Mouse (Mus musculus): ENCODE measurements around the gene Exog. TPM values are rescaled to one million over a fixed set of nuclear protein-coding genes. Genes with fewer than 3 reads are reported as not detected.

Exog gene
- polyA plus RNA-seq, 1 experiment from 2014 or later, result 58.2 TPM

- H3K36me3 ChIP-seq (ENCODE audit: control insufficient read depth, insufficient read depth, low read length), result no peaks in the 10 kb centered on the region
- H3K27ac ChIP-seq (ENCODE audit: low read depth, low read length), result no peak overlapping the region
- WGBS, result 89% methylated on average over 5 of the region's 5 CpGs
- H3K4me2 ChIP-seq (ENCODE audit: low read depth, low read length), result no peak overlapping the region
- no peak for ATAC-seq (ENCODE audit: low read depth)
- peaks cover 3% of the 10 kb centered on the region; the same call in 1 of the 2 replicates for H3K4me1 ChIP-seq (ENCODE audit: control insufficient read depth, insufficient read depth, low read length)
- no peaks in the 10 kb centered on the region for H3K9me3 ChIP-seq (ENCODE audit: control insufficient read depth, low read length)
- no peaks in the 10 kb centered on the region for H3K27me3 ChIP-seq (ENCODE audit: control insufficient read depth, insufficient read depth, low read length)
- no peak overlapping the region for H3K9ac ChIP-seq (replicated peaks; ENCODE audit: low read depth, low read length)
- H3K4me3 ChIP-seq (ENCODE audit: low read depth, low read length), result no peak overlapping the region
These were observed 34.9 kb upstream of the Exog start for GRCm38 (mm10) chr9:119409864-119410263.

- WGBS, result 71% methylated on average over 18 of the region's 18 CpGs
- no peak for ATAC-seq (ENCODE audit: low read depth)
- no peak overlapping the region for H3K9ac ChIP-seq (replicated peaks; ENCODE audit: low read depth, low read length)
- H3K27me3 ChIP-seq (ENCODE audit: control insufficient read depth, insufficient read depth, low read length), result no peaks in the 10 kb centered on the region
- H3K36me3 ChIP-seq (ENCODE audit: control insufficient read depth, insufficient read depth, low read length), result no peaks in the 10 kb centered on the region
- H3K4me1 ChIP-seq (ENCODE audit: control insufficient read depth, insufficient read depth, low read length), result peaks cover 6% of the 10 kb centered on the region; the same call in 1 of the 2 replicates
- H3K27ac ChIP-seq (ENCODE audit: low read depth, low read length), result no peak overlapping the region
- H3K4me3 ChIP-seq (ENCODE audit: low read depth, low read length), result no peak overlapping the region
- H3K9me3 ChIP-seq (ENCODE audit: control insufficient read depth, low read length), result no peaks in the 10 kb centered on the region
- no peak overlapping the region for H3K4me2 ChIP-seq (ENCODE audit: low read depth, low read length)
These were observed 26.7 kb upstream of the Exog start for GRCm38 (mm10) chr9:119418025-119418424.

- ATAC-seq (ENCODE audit: low read depth), result no peak
- no peak overlapping the region for H3K4me3 ChIP-seq (ENCODE audit: low read depth, low read length)
- H3K9me3 ChIP-seq (ENCODE audit: control insufficient read depth, low read length), result no peaks in the 10 kb centered on the region
- H3K4me2 ChIP-seq (ENCODE audit: low read depth, low read length), result no peak overlapping the region
- no peak overlapping the region for H3K27ac ChIP-seq (ENCODE audit: low read depth, low read length)
- H3K27me3 ChIP-seq (ENCODE audit: control insufficient read depth, insufficient read depth, low read length), result no peaks in the 10 kb centered on the region
- H3K9ac ChIP-seq (replicated peaks; ENCODE audit: low read depth, low read length), result no peak overlapping the region
- WGBS, result 77% methylated on average over 12 of the region's 12 CpGs
- H3K36me3 ChIP-seq (ENCODE audit: control insufficient read depth, insufficient read depth, low read length), result no peaks in the 10 kb centered on the region
- H3K4me1 ChIP-seq (ENCODE audit: control insufficient read depth, insufficient read depth, low read length), result peaks cover 11% of the 10 kb centered on the region; the same call in 1 of the 2 replicates
These were observed 24.8 kb upstream of the Exog start for GRCm38 (mm10) chr9:119419852-119420438.

GRCm38 (mm10) chr9:119425217-119425975 lies 19.3 kb upstream of the Exog start:
- H3K4me1 ChIP-seq (ENCODE audit: control insufficient read depth, insufficient read depth, low read length), result peaks cover 17% of the 10 kb centered on the region
- H3K9ac ChIP-seq (replicated peaks; ENCODE audit: low read depth, low read length), result no peak overlapping the region
- no peak overlapping the region for H3K4me2 ChIP-seq (ENCODE audit: low read depth, low read length)
- peaks cover 7% of the 10 kb centered on the region; the same call in 1 of the 2 replicates for H3K36me3 ChIP-seq (ENCODE audit: control insufficient read depth, insufficient read depth, low read length)
- H3K27ac ChIP-seq (ENCODE audit: low read depth, low read length), result peak overlapping the region; percentile 44; the same call in 1 of the 2 replicates
- ATAC-seq (ENCODE audit: low read depth), result peak; percentile 50
- H3K27me3 ChIP-seq (ENCODE audit: control insufficient read depth, insufficient read depth, low read length), result no peaks in the 10 kb centered on the region
- no peaks in the 10 kb centered on the region for H3K9me3 ChIP-seq (ENCODE audit: control insufficient read depth, low read length)
- H3K4me3 ChIP-seq (ENCODE audit: low read depth, low read length), result no peak overlapping the region
- 48% methylated on average over 7 of the region's 7 CpGs for WGBS

GRCm38 (mm10) chr9:119425976-119426415 lies 18.7 kb upstream of the Exog start:
- H3K9ac ChIP-seq (replicated peaks; ENCODE audit: low read depth, low read length), result no peak overlapping the region
- peaks cover 17% of the 10 kb centered on the region for H3K4me1 ChIP-seq (ENCODE audit: control insufficient read depth, insufficient read depth, low read length)
- WGBS, result 86% methylated on average over 13 of the region's 13 CpGs
- no peak for ATAC-seq (ENCODE audit: low read depth)
- H3K4me2 ChIP-seq (ENCODE audit: low read depth, low read length), result no peak overlapping the region
- no peak overlapping the region for H3K4me3 ChIP-seq (ENCODE audit: low read depth, low read length)
- no peak overlapping the region for H3K27ac ChIP-seq (ENCODE audit: low read depth, low read length)
- no peaks in the 10 kb centered on the region for H3K9me3 ChIP-seq (ENCODE audit: control insufficient read depth, low read length)
- peaks cover 10% of the 10 kb centered on the region; the same call in 1 of the 2 replicates for H3K36me3 ChIP-seq (ENCODE audit: control insufficient read depth, insufficient read depth, low read length)
- no peaks in the 10 kb centered on the region for H3K27me3 ChIP-seq (ENCODE audit: control insufficient read depth, insufficient read depth, low read length)

- H3K4me3 ChIP-seq (ENCODE audit: low read depth, low read length), result no peak overlapping the region
- H3K27me3 ChIP-seq (ENCODE audit: control insufficient read depth, insufficient read depth, low read length), result no peaks in the 10 kb centered on the region
- H3K27ac ChIP-seq (ENCODE audit: low read depth, low read length), result no peak overlapping the region
- no peaks in the 10 kb centered on the region for H3K9me3 ChIP-seq (ENCODE audit: control insufficient read depth, low read length)
- 68% methylated on average over 7 of the region's 7 CpGs for WGBS
- no peak overlapping the region for H3K9ac ChIP-seq (replicated peaks; ENCODE audit: low read depth, low read length)
- peaks cover 11% of the 10 kb centered on the region; the same call in 1 of the 2 replicates for H3K36me3 ChIP-seq (ENCODE audit: control insufficient read depth, insufficient read depth, low read length)
- H3K4me1 ChIP-seq (ENCODE audit: control insufficient read depth, insufficient read depth, low read length), result peaks cover 17% of the 10 kb centered on the region
- no peak for ATAC-seq (ENCODE audit: low read depth)
- H3K4me2 ChIP-seq (ENCODE audit: low read depth, low read length), result no peak overlapping the region
These were observed 18.3 kb upstream of the Exog start for GRCm38 (mm10) chr9:119426483-119426882.

- WGBS, result 60% methylated on average over 7 of the region's 7 CpGs
- Histone ChIP-seq H3K27ac (ENCODE audit: low read depth, low read length) (no peak overlapping the region), H3K9ac (replicated peaks; ENCODE audit: low read depth, low read length) (no peak overlapping the region)
These were observed 14.4 kb upstream of the Exog start for GRCm38 (mm10) chr9:119430311-119430710.

GRCm38 (mm10) chr9:119435855-119436254 lies 8.9 kb upstream of the Exog start:
- no peak for ATAC-seq (ENCODE audit: low read depth)
- H3K27ac ChIP-seq (ENCODE audit: low read depth, low read length), result no peak overlapping the region
- H3K9me3 ChIP-seq (ENCODE audit: control insufficient read depth, low read length), result no peaks in the 10 kb centered on the region
- no peak overlapping the region for H3K4me2 ChIP-seq (ENCODE audit: low read depth, low read length)
- no peaks in the 10 kb centered on the region for H3K4me1 ChIP-seq (ENCODE audit: control insufficient read depth, insufficient read depth, low read length)
- H3K9ac ChIP-seq (replicated peaks; ENCODE audit: low read depth, low read length), result no peak overlapping the region
- H3K27me3 ChIP-seq (ENCODE audit: control insufficient read depth, insufficient read depth, low read length), result no peaks in the 10 kb centered on the region
- peaks cover 53% of the 10 kb centered on the region for H3K36me3 ChIP-seq (ENCODE audit: control insufficient read depth, insufficient read depth, low read length)
- H3K4me3 ChIP-seq (ENCODE audit: low read depth, low read length), result no peak overlapping the region
- WGBS, result 84% methylated on average over 2 of the region's 2 CpGs

More at GRCm38 (mm10) chr9:119430311-119430710, 14.4 kb upstream of the Exog start:
- H3K4me1 ChIP-seq (ENCODE audit: control insufficient read depth, insufficient read depth, low read length), result peaks cover 9% of the 10 kb centered on the region
- H3K4me3 ChIP-seq (ENCODE audit: low read depth, low read length), result no peak overlapping the region
- no peak overlapping the region for H3K4me2 ChIP-seq (ENCODE audit: low read depth, low read length)
- ATAC-seq (ENCODE audit: low read depth), result peak; percentile 66; the same call in 1 of the 2 replicates
- no peaks in the 10 kb centered on the region for H3K9me3 ChIP-seq (ENCODE audit: control insufficient read depth, low read length)
- peaks cover 42% of the 10 kb centered on the region for H3K36me3 ChIP-seq (ENCODE audit: control insufficient read depth, insufficient read depth, low read length)
- no peaks in the 10 kb centered on the region for H3K27me3 ChIP-seq (ENCODE audit: control insufficient read depth, insufficient read depth, low read length)

GRCm38 (mm10) chr9:119438065-119438464 lies 6.7 kb upstream of the Exog start:
- H3K9ac ChIP-seq (replicated peaks; ENCODE audit: low read depth, low read length), result no peak overlapping the region
- H3K4me1 ChIP-seq (ENCODE audit: control insufficient read depth, insufficient read depth, low read length), result no peaks in the 10 kb centered on the region
- H3K27me3 ChIP-seq (ENCODE audit: control insufficient read depth, insufficient read depth, low read length), result no peaks in the 10 kb centered on the region
- H3K27ac ChIP-seq (ENCODE audit: low read depth, low read length), result no peak overlapping the region
- no peak overlapping the region for H3K4me2 ChIP-seq (ENCODE audit: low read depth, low read length)
- H3K9me3 ChIP-seq (ENCODE audit: control insufficient read depth, low read length), result no peaks in the 10 kb centered on the region
- no peak overlapping the region for H3K4me3 ChIP-seq (ENCODE audit: low read depth, low read length)
- 92% methylated on average over 12 of the region's 12 CpGs for WGBS
- no peak for ATAC-seq (ENCODE audit: low read depth)
- H3K36me3 ChIP-seq (ENCODE audit: control insufficient read depth, insufficient read depth, low read length), result peaks cover 35% of the 10 kb centered on the region

Measured in neural tube, embryonic 14.5 days (tissue).